Mouse (Mus musculus): ENCODE measurements around the gene Bcl6. TPM values are rescaled to one million over a fixed set of nuclear protein-coding genes. Genes with fewer than 3 reads are reported as not detected.

Gene Bcl6
- polyA plus RNA-seq, 1 experiment, result 103 TPM

DNA sequence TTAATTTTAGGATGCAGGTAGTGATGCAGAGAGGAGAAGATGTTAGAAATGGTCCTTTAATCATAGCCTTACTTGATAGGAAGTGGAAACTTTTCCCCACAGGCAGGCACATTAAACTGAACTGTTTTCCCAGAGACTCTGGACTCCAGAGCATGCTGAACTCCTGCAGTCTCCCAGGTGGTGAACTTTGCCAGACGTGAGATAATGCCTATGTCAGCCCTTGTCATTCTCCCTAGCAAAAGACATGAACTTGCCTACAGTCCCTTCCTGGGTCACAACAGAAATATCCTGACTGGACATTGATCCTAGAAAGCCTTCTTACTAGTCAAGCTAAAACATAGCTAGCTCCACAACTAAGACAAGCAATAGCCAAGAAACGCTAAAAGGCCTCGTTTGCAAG lies 22.7 kb upstream of the Bcl6 start:
- 96% methylated on average over 3 of the region's 3 CpGs for WGBS
- no peak overlapping the region for H3K4me3 ChIP-seq (ENCODE audit: control insufficient read depth, insufficient read depth, low read length)
- DNase-seq, result no peak
- H3K36me3 ChIP-seq (ENCODE audit: control insufficient read depth, insufficient read depth, low read length), result no peaks in the 10 kb centered on the region
- peaks cover 2% of the 10 kb centered on the region; the same call in 1 of the 2 replicates for H3K4me1 ChIP-seq (replicated peaks; ENCODE audit: control insufficient read depth, insufficient read depth, low read length)
- no peak overlapping the region for H3K27ac ChIP-seq (ENCODE audit: control insufficient read depth, insufficient read depth, low read length)
- TF ChIP-seq CTCF (IDR thresholded peaks at IDR 0.05; ENCODE audit: borderline replicate concordance, control insufficient read depth, extremely low read depth, insufficient read depth, low read length, poor library complexity) (no peak), POLR2A (IDR thresholded peaks at IDR 0.05; ENCODE audit: control insufficient read depth, extremely low read depth, insufficient read depth, low read length, poor library complexity) (no peak)
- no peaks in the 10 kb centered on the region for H3K27me3 ChIP-seq (ENCODE audit: control insufficient read depth, insufficient read depth, low read length)

DNA sequence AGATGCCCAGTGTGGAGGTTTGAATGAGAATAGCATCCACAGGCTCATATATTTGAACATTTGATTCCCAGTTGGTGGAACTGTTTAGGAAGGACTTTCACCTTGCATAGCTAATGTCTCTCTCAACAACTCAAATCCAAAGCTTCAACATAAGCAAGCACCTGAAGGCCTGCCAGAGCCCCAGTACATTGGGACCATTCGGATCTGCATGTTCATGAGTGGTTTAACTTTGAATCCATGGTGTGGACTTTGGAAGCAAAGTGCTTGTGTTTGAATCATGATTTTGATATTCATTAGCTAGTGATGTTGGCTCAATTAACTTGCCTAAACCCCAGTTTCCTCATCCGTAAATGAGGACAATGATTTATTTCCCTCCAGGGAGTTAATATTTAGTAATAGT lies 21.2 kb upstream of the Bcl6 start:
- no peaks in the 10 kb centered on the region for H3K4me1 ChIP-seq (replicated peaks; ENCODE audit: control insufficient read depth, insufficient read depth, low read length)
- WGBS, result 100% methylated on average over 2 of the region's 2 CpGs
- DNase-seq, result no peak
- H3K27me3 ChIP-seq (ENCODE audit: control insufficient read depth, insufficient read depth, low read length), result no peaks in the 10 kb centered on the region
- no peaks in the 10 kb centered on the region for H3K36me3 ChIP-seq (ENCODE audit: control insufficient read depth, insufficient read depth, low read length)
- TF ChIP-seq POLR2A (IDR thresholded peaks at IDR 0.05; ENCODE audit: control insufficient read depth, extremely low read depth, insufficient read depth, low read length, poor library complexity) (no peak), CTCF (IDR thresholded peaks at IDR 0.05; ENCODE audit: borderline replicate concordance, control insufficient read depth, extremely low read depth, insufficient read depth, low read length, poor library complexity) (no peak)
- H3K4me3 ChIP-seq (ENCODE audit: control insufficient read depth, insufficient read depth, low read length), result no peak overlapping the region
- H3K27ac ChIP-seq (ENCODE audit: control insufficient read depth, insufficient read depth, low read length), result no peak overlapping the region

DNA sequence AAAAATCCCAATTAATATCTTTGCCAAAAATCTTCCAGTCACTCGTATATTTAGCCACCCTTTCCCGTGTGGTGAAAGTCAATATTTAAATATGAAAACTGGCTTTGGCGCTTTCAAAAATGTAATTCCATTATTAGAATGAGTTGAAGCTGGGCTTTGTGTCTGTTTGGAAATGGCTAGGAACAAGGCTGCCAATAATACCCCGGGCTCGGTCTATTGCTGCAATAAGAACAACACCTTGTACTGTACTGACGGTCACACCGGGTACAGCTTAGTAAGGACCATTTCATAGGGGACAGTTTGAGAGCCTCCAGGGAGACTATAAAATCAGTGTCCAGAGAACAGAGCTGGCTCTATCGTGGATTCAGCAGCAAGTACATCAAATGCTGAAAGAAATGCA lies 17.3 kb upstream of the Bcl6 start:
- DNase-seq, result no peak
- no peaks in the 10 kb centered on the region for H3K4me1 ChIP-seq (replicated peaks; ENCODE audit: control insufficient read depth, insufficient read depth, low read length)
- 93% methylated on average over 8 of the region's 8 CpGs for WGBS
- no peaks in the 10 kb centered on the region for H3K27me3 ChIP-seq (ENCODE audit: control insufficient read depth, insufficient read depth, low read length)
- H3K4me3 ChIP-seq (ENCODE audit: control insufficient read depth, insufficient read depth, low read length), result no peak overlapping the region
- no peak overlapping the region for H3K27ac ChIP-seq (ENCODE audit: control insufficient read depth, insufficient read depth, low read length)
- TF ChIP-seq CTCF (IDR thresholded peaks at IDR 0.05; ENCODE audit: borderline replicate concordance, control insufficient read depth, extremely low read depth, insufficient read depth, low read length, poor library complexity), result no peak
- no peak for TF ChIP-seq POLR2A (IDR thresholded peaks at IDR 0.05; ENCODE audit: control insufficient read depth, extremely low read depth, insufficient read depth, low read length, poor library complexity)
- H3K36me3 ChIP-seq (ENCODE audit: control insufficient read depth, insufficient read depth, low read length), result no peaks in the 10 kb centered on the region

- Histone ChIP-seq H3K36me3 (ENCODE audit: control insufficient read depth, insufficient read depth, low read length) (no peaks in the 10 kb centered on the region), H3K4me3 (ENCODE audit: control insufficient read depth, insufficient read depth, low read length) (no peak overlapping the region), H3K27ac (ENCODE audit: control insufficient read depth, insufficient read depth, low read length) (no peak overlapping the region), H3K27me3 (ENCODE audit: control insufficient read depth, insufficient read depth, low read length) (no peaks in the 10 kb centered on the region), H3K4me1 (replicated peaks; ENCODE audit: control insufficient read depth, insufficient read depth, low read length) (peaks cover 13% of the 10 kb centered on the region)
- DNase-seq, result no peak
- WGBS, result 92% methylated on average over 6 of the region's 6 CpGs
- TF ChIP-seq POLR2A (IDR thresholded peaks at IDR 0.05; ENCODE audit: control insufficient read depth, extremely low read depth, insufficient read depth, low read length, poor library complexity) (no peak), CTCF (IDR thresholded peaks at IDR 0.05; ENCODE audit: borderline replicate concordance, control insufficient read depth, extremely low read depth, insufficient read depth, low read length, poor library complexity) (no peak)
Observed at GRCm38 (mm10) chr16:23997912-23998311, 9.3 kb upstream of the Bcl6 start.

DNA sequence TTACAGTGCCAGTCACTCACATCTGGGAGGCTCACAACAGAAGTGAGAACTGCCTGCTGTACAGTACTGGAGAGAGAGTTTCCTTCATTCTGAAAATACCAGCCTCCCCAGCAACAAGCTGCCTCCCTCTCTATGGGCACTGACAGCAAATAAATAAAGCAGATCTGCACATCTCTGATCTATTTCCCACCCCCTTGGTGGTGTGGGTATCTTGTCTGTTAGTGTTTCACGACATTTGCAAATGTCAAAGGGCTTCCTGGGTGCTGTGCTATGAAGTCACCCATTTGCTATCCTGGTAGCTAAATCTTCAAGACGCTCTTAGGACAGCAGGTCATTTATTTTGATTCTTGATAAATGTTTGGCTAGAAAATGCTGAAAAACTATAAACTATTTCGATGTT lies 8.6 kb upstream of the Bcl6 start:
- H3K27me3 ChIP-seq (ENCODE audit: control insufficient read depth, insufficient read depth, low read length), result no peaks in the 10 kb centered on the region
- TF ChIP-seq POLR2A (IDR thresholded peaks at IDR 0.05; ENCODE audit: control insufficient read depth, extremely low read depth, insufficient read depth, low read length, poor library complexity) (no peak), CTCF (IDR thresholded peaks at IDR 0.05; ENCODE audit: borderline replicate concordance, control insufficient read depth, extremely low read depth, insufficient read depth, low read length, poor library complexity) (no peak)
- DNase-seq, result peak; percentile 12
- WGBS, result 71% methylated on average over 3 of the region's 3 CpGs
- no peaks in the 10 kb centered on the region for H3K36me3 ChIP-seq (ENCODE audit: control insufficient read depth, insufficient read depth, low read length)
- H3K27ac ChIP-seq (ENCODE audit: control insufficient read depth, insufficient read depth, low read length), result no peak overlapping the region
- H3K4me3 ChIP-seq (ENCODE audit: control insufficient read depth, insufficient read depth, low read length), result no peak overlapping the region
- peaks cover 17% of the 10 kb centered on the region for H3K4me1 ChIP-seq (replicated peaks; ENCODE audit: control insufficient read depth, insufficient read depth, low read length)

DNA sequence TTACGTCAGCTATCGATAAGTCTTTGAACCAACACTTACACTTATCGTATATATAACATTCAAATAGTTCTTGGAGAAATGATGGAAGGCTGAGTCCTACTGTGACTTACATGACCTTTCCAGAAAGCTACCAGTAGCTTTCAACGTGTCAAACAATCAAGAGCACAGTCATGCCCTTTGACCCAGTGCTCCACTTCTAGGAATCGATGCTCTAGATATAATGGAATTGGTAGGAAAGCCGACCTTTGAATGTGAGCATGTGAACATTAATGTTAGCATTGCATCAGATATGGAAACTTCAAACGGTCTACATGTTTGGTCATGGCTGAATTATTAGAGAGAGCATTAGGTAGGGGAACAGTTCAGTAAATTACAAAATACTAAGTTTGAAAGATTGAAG lies 7.7 kb upstream of the Bcl6 start:
- Histone ChIP-seq H3K27me3 (ENCODE audit: control insufficient read depth, insufficient read depth, low read length) (no peaks in the 10 kb centered on the region), H3K4me1 (replicated peaks; ENCODE audit: control insufficient read depth, insufficient read depth, low read length) (peaks cover 23% of the 10 kb centered on the region), H3K36me3 (ENCODE audit: control insufficient read depth, insufficient read depth, low read length) (no peaks in the 10 kb centered on the region), H3K27ac (ENCODE audit: control insufficient read depth, insufficient read depth, low read length) (no peak overlapping the region), H3K4me3 (ENCODE audit: control insufficient read depth, insufficient read depth, low read length) (no peak overlapping the region)
- DNase-seq, result no peak
- WGBS, result 94% methylated on average over 7 of the region's 7 CpGs
- no peak for TF ChIP-seq POLR2A (IDR thresholded peaks at IDR 0.05; ENCODE audit: control insufficient read depth, extremely low read depth, insufficient read depth, low read length, poor library complexity)
- no peak for TF ChIP-seq CTCF (IDR thresholded peaks at IDR 0.05; ENCODE audit: borderline replicate concordance, control insufficient read depth, extremely low read depth, insufficient read depth, low read length, poor library complexity)
